7 mouse cellular contexts compared by ENCODE assay signal in the genomic region with DNA sequence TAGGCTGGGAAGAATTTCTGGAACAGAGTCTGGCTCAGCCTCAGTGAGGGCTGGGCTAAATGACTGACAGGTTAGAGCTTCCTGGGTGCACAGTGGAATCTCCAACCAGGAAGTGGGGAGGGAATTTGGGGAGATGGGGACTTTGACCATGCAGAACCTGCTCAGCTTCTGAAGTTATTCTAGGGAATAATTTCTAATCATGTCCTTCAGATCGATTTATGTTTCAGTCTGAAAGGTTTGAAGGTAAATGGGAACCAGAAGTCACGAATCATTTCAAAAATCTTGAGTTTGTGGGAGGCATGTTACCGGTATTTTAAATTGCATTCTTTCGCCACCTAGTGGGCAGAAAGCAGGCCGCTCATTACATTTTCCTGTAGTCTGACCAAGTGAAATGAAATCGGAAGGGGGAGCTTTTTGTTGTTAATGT.
DNase-seq lines count a peak whose midpoint lies in the region; ATAC-seq lines count a peak whose summit lies in the region.

No protein-coding gene starts in this region.

- peak; percentile 44 for DNase-seq in MN1 (ENCODE audit: low spot score)
- peak; percentile 31 to 73 for DNase-seq in layer of hippocampus, postnatal 14 days (ENCODE audit: low spot score in 2 of 2)
- DNase-seq in lung, postnatal 10 days, result peak; percentile 70
- peak; percentile 46 for DNase-seq in right cerebral cortex, postnatal 25 days

- H3K9ac ChIP-seq in forebrain, embryonic 13.5 days, result no peak overlapping the region
- no peak overlapping the region; the same call in 1 of the 2 replicates for H3K9ac ChIP-seq in hindbrain, embryonic 15.5 days

- no peaks in the 10 kb centered on the region for H3K27me3 ChIP-seq in forebrain, embryonic 13.5 days
- no peaks in the 10 kb centered on the region for H3K27me3 ChIP-seq in hindbrain, embryonic 15.5 days

- H3K9me3 ChIP-seq in forebrain, embryonic 13.5 days (replicated peaks), result no peaks in the 10 kb centered on the region
- H3K9me3 ChIP-seq in hindbrain, embryonic 15.5 days, result no peaks in the 10 kb centered on the region

- H3K36me3 ChIP-seq in forebrain, embryonic 13.5 days (ENCODE audit: poor library complexity, severe bottlenecking), result no peaks in the 10 kb centered on the region
- H3K36me3 ChIP-seq in hindbrain, embryonic 15.5 days, result no peaks in the 10 kb centered on the region

- WGBS in forebrain, embryonic 13.5 days, result 5% methylated on average over 6 of the region's 6 CpGs
- WGBS in hindbrain, embryonic 15.5 days, result 2% methylated on average over 6 of the region's 6 CpGs

- peak; percentile 61 for ATAC-seq in forebrain, embryonic 13.5 days
- peak; percentile 71; the same call in 1 of the 2 replicates for ATAC-seq in hindbrain, embryonic 15.5 days (ENCODE audit: low FRiP score, low read depth)

- no peak overlapping the region for H3K4me3 ChIP-seq in brown adipose tissue, adult 24 weeks (ENCODE audit: insufficient read depth, low read depth, low read length)
- no peak overlapping the region for H3K4me3 ChIP-seq in forebrain, embryonic 13.5 days
- H3K4me3 ChIP-seq in hindbrain, embryonic 15.5 days, result peak overlapping the region; percentile 31

- peak overlapping the region; percentile 32; the same call in 1 of the 2 replicates for H3K27ac ChIP-seq in brown adipose tissue, adult 24 weeks (replicated peaks; ENCODE audit: low read depth, low read length)
- no peak overlapping the region for H3K27ac ChIP-seq in forebrain, embryonic 13.5 days
- H3K27ac ChIP-seq in hindbrain, embryonic 15.5 days (replicated peaks), result no peak overlapping the region

- 0 out of 2 replicates have a peak, but pooled peaks cover 2% of the 10 kb centered on the region for H3K4me1 ChIP-seq in brown adipose tissue, adult 24 weeks (ENCODE audit: control insufficient read depth, insufficient read depth, insufficient read length, low read length)
- peaks cover 13% of the 10 kb centered on the region; the same call in 1 of the 2 replicates for H3K4me1 ChIP-seq in forebrain, embryonic 13.5 days
- peaks cover 14% of the 10 kb centered on the region for H3K4me1 ChIP-seq in hindbrain, embryonic 15.5 days (replicated peaks)

- H3K4me2 ChIP-seq in forebrain, embryonic 13.5 days, result peak overlapping the region; percentile 58
- H3K4me2 ChIP-seq in hindbrain, embryonic 15.5 days, result peak overlapping the region; percentile 54
